Mouse (Mus musculus): ENCODE data around the gene Synj2.
"Not testable (repeated sequence)": the region's sequence is repeated elsewhere in the genome, so short reads cannot be mapped to it uniquely, and the experiment has no call there.

The Synj2 gene

DNA sequence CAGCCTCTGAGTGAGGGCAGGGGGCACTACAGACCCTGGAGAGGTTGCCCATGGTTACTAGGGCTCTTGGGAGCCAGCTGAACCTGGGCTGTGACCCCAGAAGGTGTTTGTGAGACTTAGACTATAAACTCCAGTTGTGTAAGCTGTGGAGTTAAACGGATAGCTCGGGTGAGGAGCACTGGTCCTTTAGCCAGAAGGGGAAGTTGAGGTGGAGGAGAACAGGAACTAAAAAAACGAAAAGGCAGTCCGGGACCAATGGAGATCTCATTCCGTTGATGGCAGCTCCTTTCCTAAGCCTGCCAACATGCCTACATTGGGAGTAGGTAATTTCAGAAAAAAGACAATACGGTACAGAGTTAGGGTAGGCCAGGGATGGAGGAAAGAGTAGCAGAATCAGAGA lies 60.3 kb downstream of the Synj2 start:
- DNase-seq (ENCODE audit: low spot score), result no peak

DNA sequence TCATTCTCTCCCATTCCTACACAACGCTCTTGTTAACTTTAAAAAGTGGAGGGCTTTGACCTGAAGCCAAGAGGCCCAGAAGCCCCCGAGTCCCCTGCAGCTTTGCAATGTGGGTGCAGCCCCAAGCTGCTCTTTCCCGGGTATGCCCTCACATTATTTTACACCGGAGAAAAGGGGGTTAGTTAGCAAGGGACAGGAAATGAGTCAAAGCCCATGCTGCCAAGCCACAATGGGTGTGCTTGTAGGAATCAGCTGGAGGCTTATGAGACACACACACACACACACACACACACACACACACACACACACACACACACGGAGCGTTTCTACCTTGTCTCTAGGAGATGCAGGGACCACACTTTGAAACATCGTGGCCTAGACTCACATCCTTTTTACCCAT lies 60.8 kb downstream of the Synj2 start:
- DNase-seq (ENCODE audit: low spot score), result no peak

DNA sequence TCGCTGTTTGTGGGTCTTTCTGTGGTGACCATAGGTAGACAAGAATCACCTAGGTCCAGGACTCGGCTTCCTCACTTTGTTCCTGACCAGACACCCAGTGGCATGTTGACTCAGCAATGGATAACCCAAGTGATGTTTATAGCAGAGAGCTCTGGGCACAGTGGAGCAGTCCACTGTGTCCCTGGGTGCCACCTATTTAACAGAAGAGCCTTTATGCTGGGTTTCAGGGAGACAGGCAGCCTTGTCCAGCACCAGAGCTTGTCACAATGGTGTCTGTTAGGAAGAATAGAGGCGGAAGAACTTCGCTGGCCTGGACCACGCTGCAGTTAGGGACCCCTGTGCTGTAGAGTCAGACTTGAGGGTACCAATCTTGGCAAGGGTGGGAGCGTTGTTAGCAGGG lies 61.5 kb downstream of the Synj2 start:
- no peak for DNase-seq (ENCODE audit: low spot score)

DNA sequence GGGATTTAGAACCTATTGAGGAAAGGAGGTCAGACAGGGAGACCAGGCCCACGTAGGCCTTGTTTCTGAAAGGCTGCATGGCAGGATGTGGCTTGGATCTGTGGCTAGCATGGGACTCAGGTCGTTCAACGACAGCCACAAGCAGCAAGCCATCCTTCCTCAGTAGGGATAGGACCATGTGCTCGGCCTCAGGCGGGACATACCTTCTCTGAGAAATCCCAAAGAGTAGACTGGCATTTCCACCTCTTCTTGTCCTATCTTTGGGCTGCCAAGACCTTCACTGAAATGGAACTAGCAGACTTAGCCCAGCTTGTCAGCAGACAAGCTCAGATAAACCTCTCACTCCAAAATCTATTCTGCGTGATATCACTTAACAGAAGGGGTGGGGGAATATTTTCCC lies 62.6 kb downstream of the Synj2 start:
- no peak for DNase-seq (ENCODE audit: low spot score)

DNA sequence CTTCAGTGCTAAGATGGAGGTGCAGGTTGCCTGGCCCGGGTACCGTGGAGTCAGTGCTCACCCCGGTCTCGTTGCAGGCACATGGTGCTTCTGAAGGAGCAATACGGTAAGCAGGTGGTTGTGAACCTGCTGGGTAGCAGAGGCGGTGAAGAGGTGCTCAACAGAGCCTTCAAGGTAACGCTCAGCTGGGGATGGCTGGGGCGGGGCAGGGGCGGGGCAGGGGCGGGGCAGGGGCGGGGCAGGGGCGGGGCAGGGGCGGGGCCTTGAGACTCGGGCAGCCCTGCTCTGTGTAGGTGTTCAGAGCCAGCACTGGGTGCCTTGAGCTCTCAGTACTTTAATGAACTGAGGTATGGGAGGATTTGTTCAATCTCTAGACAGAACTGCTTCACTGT lies 64.2 kb downstream of the Synj2 start:
- no peak for DNase-seq (ENCODE audit: low spot score)

DNA sequence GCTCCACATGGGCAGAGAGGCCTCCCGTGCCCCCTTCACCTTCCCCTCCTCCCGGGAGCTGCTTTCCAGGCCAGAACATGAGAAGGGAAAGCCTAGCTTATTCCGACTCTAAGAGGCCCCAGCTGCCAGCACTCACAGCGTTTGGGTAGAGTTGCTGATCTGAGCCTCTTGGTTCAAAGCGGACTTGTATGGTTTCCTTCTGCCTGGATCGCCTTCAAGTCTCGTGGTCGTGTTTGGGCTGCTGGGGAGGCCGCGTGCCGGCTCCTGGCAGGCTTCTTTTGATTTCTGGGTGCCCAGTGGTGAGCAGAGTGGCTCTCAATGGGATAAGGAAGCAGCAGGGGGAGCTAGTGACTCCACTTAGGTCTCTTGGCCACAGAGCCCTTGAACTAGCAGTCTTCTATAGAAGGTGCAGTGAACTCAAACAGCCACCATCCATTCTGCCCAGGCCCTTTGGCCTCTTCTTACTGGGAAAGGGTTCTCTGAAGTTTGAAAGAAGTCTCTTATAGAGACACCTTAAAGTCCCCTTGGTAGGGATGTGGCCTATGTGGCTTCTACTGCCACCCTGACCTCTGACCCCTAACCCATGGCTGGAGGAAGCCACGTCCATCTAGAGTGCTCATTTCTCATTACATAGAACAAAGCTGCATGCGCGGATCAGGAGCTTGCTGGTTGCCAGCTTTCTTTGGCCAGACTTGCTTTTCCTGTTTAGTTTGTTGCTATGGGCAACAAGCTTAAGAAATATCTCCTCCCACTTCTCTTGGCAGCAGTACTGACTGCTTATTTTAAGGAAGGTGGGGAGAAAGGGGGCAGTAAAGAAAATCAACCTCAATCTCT lies 64.8 kb downstream of the Synj2 start:
- peak; percentile 36 for DNase-seq (ENCODE audit: low spot score)

DNA sequence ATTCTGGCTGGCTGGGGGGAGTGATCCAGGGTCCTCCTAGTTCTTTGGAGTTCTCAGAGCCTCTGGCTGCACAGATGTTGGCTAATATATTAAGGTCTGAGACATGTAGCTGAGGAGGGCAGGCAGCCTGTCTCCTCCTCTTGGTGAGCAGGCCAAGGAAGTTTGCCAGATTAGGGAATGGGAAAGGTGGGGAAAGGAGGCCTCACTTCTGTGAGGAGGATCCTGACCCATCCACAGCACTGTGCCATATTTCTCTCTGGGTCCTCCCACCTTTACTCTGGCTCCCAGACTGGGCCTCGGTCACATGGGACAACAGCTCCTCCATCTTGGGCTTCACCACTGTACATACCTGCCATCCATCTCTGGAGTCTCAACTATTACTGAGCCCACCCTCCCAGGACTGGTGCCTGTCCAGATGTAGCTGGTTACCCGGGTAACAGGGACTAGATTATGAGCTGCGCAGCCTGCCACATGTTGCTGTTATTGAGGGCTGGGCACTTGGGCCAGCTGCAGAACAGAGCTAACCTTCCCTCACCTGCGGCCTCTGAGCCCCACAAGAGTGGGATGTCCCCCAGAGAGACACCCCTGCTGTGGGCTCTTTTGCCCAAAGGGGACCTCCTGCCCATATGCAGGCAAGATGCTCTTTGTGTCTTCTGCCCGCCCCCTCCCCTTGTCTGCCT lies 66.2 kb downstream of the Synj2 start:
- no peak for DNase-seq (ENCODE audit: low spot score)

DNA sequence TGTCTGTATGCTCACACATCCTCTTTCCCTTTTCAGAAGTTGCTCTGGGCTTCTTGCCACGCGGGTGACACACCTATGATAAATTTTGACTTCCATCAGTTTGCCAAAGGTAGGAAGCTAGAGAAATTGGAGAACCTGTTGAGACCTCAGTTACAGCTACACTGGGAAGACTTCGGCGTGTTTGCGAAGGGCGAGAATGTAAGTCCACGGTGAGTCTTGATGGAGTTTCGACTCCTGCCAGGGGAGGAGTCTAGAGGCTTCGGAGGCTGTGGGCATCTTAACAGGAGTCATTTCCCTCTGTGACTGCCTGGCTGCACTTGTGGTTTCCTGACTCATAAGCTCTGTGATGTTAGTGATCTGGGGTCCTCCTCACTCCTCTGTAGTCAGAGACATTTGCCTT lies 66.8 kb downstream of the Synj2 start:
- no peak for DNase-seq (ENCODE audit: low spot score)

DNA sequence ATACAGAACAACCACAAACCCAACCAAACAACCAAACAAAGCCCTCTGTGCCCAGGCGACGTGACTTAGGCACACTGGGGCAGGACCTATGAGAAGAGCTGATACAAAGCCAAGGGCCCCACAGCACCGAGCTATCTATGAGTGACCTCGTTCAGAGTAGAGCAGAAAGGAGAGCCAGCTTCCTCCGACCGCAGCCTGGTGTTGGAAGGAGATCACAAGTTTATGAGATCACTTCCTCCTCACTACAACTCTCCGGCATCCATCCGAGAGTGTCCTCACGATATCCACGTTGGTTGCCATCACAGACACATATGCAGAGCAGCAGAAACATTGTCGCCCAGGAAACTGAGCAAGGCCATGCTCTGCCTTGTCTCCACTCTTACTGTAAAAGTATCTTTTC lies 67.5 kb downstream of the Synj2 start:
- DNase-seq (ENCODE audit: low spot score), result no peak

DNA sequence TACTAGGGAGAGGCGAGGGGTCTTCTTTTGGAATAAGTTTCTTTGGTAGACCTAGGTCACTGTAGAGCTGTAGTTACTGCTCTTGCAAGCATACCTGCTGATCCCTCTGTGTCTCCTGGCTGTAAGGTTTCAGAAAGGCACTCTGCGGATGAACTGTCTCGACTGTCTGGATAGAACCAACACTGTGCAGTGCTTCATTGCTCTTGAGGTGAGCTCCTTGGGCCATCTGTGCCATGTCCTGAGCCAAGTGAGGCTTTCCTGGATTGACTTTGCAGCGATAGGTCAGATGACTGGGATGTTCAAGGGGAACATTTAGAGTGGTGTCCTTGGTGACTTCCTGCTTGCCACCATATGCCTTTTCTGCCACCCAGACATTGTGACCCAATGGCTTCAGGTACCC lies 68.5 kb downstream of the Synj2 start:
- DNase-seq (ENCODE audit: low spot score), result no peak

DNA sequence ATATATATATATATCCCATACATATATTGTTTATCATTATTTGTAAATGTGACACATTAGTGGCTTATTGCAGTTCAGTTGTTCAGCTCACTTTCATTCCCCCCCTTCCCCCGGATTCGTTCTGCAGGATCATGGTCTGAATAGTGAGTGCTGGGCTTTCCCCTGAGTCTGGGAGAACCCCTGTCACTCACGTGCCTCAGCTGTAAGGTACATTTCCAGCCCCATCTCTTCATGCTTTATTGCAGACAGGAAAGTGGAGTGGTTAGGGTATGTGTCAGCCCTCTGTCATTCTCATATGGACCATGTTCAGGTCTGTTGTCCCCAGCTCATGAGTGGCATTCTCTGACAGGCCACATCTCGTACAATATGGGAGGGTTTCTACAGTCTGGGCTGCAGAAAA lies 72.0 kb downstream of the Synj2 start:
- DNase-seq (ENCODE audit: low spot score), result no peak

DNA sequence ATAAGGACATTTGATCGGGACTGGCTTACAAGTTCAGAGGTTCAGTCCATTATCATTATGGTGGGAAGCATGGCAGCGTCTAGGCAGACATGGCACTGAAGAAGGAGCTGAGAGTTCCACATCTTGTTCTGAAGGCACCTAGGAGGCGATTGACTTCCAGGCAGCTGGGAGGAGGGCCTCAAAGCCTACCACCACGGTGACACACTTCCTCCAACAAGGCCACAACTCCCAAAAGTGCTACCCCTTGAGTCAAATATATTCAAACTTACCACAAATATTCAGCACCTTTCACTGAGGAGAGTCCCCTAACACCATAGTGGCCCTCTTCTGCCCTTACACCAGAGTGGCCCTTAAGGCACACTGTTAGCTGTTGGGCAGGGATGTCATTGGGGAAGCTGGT lies 73.9 kb downstream of the Synj2 start:
- DNase-seq (ENCODE audit: low spot score), result no peak

DNA sequence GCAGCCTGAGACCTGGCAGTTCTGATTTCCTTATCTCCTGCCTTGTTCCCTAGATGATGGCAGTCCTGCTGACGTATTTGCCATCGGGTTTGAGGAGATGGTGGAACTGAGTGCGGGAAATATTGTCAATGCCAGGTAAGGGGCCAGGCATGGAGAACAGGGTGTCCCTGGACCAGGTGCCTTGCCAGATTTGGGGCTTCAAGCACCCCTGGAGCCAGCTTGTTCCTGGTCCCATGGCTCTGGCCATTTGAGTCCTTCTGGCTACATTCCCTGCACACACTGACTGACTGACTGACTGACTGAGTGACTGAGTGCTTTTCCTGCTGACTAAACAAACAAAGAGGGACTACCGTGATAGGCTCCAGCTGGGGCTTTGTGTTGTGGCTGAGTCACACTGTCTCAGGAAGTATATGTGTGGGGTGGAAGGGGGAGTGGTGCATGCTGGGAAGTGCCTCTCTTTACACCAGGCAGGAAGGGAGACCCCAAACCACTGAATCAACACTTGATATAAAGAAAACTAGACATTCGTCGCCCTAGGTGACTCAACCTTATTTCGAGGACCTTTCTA lies 75.2 kb downstream of the Synj2 start:
- peak; percentile 36 for DNase-seq (ENCODE audit: low spot score)

DNA sequence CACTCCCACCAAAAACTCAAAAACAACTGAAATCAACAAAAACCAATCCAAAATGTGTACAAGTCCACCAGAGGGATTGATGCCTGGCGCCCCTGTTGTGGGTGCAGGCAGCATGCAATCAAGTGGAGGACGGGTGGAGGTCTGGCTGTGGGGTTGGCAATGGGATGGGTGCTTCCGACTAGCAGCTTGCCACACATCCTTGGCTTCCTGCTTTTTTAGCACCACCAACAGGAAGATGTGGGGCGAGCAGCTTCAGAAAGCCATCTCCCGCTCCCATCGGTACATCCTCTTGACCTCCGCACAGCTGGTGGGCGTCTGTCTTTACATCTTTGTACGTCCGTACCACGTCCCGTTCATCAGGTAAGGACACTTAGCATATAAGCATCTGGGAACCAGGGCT lies 76.2 kb downstream of the Synj2 start:
- peak; percentile 20 for DNase-seq (ENCODE audit: low spot score)

DNA sequence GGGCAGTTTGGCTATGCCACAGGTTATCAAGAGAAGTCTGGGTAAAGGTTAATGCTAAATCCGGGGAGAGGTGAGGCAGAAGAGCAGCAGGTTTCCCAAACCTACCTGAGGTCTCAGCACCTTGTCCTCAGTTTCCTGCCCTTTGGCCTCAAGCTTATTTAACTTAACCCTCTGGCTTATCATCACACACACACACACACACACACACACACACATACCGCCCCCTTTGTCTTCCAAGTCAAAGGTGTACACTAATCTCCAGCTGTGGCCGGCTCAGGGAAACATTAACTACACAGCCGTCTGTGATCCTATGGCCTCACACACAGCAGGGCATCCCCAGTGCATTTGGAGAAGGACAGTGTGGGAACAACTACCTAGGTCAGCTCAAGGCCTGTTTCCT lies 77.3 kb downstream of the Synj2 start:
- DNase-seq (ENCODE audit: low spot score), result no peak

DNA sequence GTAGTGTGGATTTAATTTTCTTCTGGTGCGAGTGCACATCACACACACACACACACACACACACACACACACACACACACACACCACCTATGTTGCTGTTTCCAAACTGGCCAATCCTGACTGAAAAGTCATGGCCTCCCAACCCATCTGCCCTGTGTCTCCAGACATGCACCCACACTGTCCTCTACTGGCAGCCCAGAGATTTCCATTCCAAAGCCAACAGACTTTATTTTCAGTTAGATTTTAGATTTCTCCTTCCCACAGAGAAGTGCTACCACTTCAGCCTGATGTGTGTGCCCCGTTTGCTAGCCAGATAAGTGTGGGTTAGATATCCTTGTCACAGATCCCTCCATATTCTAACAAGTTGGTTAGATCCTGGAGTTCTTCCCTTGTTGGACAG lies 78.7 kb downstream of the Synj2 start:
- DNase-seq (ENCODE audit: low spot score), result peak; percentile 49

DNA sequence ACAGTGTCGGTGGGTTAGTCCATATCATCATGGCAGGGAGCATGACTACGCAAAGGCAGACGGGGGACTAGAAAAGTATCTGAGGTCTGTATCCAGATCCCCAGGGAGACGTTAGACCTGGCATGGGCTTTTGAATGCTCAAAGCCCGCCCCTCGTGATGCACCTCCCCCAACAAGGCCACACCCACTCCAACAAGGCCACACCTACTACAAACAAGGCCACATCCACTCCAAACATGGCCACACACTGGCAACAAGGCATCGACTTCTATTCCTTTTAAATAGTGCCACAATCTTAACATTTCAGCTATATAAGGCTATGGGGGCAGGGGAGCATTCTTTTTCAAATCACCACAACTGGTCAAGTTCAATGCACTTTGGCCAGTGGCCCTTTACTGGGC lies 79.6 kb downstream of the Synj2 start:
- no peak for DNase-seq (ENCODE audit: low spot score)

DNA sequence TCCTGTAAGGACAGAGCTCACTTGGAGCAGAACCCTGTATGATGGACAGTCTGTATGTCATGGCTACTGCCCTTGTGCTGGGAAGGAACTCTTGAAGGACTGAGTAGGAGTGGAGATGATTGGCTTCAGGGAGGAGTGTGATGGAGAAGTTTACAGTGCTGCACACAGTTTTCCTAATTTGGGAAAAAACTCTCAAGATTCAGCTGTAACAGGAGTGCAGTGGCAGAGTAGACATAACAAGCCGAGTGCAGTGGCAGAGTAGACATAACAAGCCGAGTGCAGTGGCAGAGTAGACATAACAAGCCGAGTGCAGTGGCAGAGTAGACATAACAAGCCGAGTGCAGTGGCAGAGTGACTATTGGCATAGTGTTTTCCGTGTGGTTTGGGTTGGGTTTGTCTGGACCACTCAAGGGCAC lies 80.3 kb downstream of the Synj2 start:
- not testable (repeated sequence) for DNase-seq (ENCODE audit: low spot score)

DNA sequence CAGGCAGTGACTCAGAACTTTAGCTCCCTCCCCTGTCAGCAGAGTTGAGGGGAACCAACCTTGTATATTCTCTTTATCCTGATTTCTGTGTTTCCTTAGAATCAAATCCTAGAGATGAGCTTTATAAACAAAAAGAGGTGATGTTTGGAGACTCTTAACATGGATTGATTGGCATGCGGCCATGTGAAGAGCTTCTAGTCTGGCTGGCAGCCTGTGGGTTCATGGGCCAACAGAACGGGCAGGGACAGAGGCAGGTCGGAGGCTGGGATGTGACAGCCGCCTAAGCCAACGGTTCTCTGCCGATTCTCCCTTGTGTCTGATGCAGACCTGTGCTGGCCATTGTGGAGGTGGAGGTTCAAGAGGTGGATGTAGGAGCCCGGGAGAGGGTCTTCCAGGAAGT lies 84.8 kb downstream of the Synj2 start:
- DNase-seq (ENCODE audit: low spot score), result no peak

DNA sequence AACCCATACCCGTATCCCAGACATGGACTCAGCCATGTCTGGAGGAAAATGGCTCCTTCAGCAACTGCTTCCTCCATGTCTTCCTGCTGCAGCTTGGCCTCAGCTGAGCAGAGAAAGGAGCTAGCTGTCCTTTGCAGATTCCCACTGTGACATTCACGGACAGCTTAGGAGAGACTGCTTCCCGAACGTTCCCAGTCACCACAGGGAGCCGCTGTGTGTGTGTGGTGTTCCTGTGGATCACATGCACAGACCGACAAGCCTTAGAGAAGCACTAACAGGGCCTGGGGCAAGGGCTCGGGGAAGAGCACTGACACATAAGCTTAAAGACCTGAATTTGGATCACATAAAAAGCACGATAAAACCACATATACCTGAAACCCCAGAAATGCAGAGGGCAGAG lies 94.6 kb downstream of the Synj2 start:
- DNase-seq (ENCODE audit: low spot score), result no peak

DNA sequence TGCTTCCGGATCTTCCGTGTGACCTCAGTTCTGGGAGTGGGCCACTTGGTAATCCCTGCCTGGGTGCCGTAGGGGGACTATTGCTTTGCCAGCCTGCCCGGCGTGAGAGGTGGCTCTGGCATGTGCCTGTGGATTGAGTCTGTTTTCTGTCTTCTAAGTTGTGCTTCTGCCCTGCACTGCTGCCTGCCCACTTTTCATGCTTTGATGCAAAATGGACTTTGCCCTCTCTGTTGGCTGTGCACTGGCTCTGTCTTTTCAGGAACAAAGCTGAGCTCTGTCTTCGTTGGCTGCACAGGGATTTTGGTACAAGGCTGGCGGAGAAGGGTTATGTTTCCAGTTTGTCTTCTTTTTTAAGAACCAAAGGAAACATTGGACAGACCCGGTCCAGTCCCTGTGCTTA lies 95.4 kb downstream of the Synj2 start:
- DNase-seq (ENCODE audit: low spot score), result no peak

DNA sequence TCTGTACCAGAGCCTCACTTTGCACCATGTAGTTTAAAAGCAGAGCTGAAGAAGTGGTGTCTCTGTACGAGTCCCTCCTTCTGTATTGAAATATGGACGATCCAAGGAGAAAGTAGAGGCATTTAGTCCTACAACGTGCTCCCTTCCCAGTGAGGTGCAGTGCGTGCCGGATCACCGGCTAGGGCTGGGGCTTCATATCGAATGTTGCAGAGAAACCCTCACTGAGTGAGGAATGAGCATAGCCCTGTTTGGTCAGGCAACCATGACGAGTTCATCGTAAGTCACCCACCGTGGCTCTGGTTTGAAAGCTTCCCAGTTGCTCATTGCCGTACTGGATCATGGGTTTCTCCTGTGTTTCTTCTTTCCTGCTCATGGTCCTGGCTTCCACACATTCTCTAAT lies 95.8 kb downstream of the Synj2 start:
- no peak for DNase-seq (ENCODE audit: low spot score)

DNA sequence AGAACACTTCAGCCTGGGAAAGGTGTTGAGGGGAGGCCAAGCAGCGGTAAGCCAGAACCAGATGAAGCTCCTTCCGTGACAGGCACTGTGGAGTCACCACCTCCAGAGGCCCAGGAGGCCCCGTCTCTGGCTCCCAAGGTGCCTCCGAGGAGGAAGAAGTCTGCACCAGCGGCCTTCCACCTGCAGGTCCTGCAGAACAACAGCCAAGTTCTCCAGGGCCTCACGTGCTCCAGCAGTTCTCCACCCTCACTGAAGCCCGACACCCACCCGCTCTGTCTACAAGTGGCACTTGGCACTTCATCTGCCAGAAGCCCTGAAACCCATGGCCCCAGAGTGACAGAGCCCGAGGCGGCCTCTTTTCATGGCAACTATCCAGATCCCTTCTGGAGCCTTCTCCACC lies 96.4 kb downstream of the Synj2 start:
- DNase-seq (ENCODE audit: low spot score), result no peak

DNA sequence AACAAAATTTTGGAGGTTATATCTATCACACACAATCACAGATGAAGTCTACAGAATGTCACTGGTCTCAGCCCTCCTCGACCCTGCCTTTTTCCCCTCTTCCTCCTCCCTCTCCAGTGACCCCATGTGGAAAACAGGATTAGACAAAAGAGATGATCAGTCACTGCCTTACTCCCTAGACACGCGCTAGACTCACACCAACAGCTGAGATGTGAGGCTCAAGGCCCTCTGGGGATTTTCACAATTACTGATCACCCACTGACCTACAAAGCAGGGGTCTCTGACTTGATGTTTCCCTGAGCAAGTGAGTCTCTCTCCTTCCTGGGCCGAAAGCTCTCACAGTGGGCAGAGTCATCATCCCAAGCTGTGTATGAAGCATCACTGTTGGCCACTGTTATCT lies 111.7 kb downstream of the Synj2 start:
- no peak for DNase-seq (ENCODE audit: low spot score)

Data from embryo, embryonic 10 days (tissue).